Mouse (Mus musculus): ENCODE data around the gene Krtap19-1. TPM values are rescaled to one million over a fixed set of nuclear protein-coding genes. Genes with fewer than 3 reads are reported as not detected.

Gene Krtap19-1
- not detected for total RNA-seq (2021)
- long read RNA-seq, experiment 1, result 0 reads
- long read RNA-seq, experiment 2, result 0 reads

DNA sequence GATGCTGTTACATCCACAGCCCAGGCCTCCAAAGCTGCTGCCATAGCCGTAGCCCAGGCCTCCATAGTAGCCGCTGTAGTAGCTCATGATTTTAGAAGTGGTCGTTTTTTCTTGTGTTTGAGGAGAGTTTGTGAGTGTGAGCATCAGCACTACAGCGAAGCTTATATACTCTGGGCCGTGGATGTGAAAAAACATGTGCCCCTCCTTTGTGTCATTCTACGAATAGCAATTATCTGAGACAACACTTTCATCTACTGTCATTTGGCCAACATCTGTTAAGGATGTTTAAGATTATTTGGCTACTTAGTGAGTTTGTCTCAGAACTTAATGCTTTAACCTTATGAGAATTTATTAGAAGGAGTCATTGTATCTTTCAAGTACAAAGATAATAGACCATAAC, at the start of gene Krtap19-1:
Krtap19-1 (minus strand) TSS at position 101 of the 400 bp plus-strand sequence.
- no peak for DNase-seq (ENCODE audit: low spot score in 2 of 2)

DNA sequence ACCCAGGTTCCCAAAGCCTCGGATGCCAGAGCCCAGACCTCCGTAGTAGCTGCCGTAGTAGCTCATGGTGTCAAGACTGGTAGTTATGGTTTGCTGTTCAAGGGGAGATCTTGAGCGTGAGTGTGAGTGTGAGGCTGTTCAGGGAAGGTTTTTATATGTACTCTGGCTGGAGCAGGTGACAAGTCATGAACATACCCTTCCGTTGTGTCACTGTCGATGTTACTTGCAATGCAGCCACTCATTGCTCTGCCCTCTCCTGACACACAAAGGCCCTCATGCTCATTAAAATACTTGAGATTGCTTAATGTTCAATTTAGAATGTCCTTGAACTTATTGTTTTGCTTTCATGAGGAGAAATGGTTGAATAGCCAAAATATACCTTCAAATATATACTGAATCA, 27.1 kb upstream of the Krtap19-1 start, which contains the start of gene Krtap19-5:
Krtap19-5 (minus strand) TSS at position 101 of the 400 bp plus-strand sequence.
- DNase-seq (ENCODE audit: low spot score in 2 of 2), result no peak

DNA sequence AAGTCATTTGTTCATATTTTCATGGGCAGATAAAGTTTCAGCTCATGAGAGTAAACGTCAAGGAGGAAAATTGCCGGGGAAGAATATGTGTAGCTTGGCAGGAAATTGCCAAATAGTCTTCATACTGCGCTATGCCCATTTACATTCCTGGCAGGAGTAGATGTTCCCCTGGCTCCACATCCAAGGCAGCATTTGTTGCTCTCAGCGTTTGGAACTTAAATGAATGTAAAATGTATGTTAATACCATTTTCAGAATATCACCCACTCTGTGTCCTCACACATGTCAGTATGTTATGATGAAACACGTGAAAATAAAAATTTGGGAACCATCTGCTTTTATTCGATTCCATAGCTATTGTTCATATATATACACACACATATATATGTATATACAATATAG, 17.7 kb upstream of the Krtap19-1 start:
- DNase-seq (ENCODE audit: low spot score in 2 of 2), result no peak

DNA sequence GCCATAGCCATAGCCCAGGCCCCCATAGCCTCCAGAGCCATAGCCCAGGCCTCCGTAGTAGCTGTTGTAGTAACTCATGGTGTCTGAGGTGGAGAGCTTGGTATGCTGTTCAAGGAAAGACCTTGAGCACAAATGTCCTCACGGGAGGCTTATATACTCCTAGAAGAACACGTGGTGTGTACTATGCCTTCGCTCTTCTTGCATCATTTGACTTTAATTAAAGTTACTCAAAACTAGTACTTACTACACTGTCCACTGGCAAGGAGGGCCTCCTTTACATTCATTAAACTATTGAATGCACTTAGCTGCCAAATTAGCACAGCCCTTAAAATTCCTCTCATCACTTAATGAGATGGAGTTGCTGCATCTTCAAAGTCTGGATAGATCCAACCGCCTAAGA, 15.8 kb upstream of the Krtap19-1 start, which contains the start of gene Krtap19-4:
Krtap19-4 (minus strand) TSS at position 101 of the 400 bp plus-strand sequence.
- DNase-seq (ENCODE audit: low spot score in 2 of 2), result no peak

DNA sequence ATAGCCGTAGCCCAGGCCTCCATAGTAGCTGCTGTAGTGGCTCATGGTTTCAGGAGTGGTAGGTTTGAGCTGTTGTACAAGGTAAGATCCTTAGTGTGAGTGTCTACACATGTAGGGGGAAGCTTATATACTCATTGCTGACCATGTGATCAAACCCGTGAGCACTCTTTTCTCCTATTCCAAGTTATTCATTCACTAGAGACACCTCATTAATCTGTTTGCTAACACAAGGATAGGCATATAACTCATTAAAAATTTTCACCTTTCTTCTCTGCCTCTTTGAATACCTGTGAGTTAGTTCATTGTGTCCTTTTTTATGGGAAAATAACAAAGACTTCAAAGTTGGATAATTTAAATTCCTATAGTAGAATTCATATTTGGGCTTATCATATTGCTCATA, 8.7 kb upstream of the Krtap19-1 start, which contains the start of gene Krtap19-3:
Krtap19-3 (minus strand) TSS at position 101 of the 400 bp plus-strand sequence.
- no peak for DNase-seq (ENCODE audit: low spot score in 2 of 2)

DNA sequence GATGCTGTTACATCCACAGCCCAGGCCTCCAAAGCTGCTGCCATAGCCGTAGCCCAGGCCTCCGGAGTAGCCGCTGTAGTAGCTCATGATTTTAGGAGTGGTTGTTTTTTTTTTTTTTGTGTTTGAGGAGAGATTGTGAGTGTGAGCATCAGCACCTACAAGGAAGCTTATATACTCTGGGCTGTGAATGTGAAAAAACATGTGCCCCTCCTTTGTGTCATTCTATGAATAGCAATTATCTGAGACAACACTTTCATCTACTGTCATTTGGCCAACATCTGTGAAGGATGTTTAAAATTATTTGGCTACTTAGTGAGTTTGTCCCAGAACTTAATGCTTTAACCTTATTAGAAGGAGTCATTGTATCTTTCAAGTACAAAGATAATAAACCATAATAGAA, 5.0 kb upstream of the Krtap19-1 start, which contains the start of gene Krtap19-2:
Krtap19-2 (minus strand) TSS at position 101 of the 400 bp plus-strand sequence.
- DNase-seq (ENCODE audit: low spot score in 2 of 2), result no peak

DNA sequence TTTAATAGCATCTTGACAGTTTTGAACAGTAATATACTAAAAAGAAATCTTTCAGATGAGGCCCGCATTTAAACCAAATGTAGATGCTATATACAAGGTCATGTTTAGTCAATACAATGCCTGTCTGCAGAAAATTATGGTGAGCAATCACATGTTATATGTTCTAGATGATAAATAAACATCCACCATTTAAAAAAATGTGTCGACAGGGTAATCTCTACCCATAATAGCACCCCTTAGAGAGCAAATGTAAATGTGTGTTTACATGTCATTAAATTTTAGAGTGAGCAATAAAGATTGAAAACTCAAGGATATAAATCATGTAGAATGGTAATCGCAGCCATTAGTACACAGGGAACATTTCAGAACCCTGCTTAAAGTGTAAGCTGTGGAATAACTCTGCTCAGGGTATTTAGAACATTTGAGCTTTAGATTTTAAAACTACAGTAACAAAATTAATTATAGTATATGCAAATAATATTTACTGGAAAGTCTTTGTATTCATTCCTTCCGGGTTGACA, 4.3 kb downstream of the Krtap19-1 start:
- DNase-seq (ENCODE audit: low spot score in 2 of 2), result no peak

DNA sequence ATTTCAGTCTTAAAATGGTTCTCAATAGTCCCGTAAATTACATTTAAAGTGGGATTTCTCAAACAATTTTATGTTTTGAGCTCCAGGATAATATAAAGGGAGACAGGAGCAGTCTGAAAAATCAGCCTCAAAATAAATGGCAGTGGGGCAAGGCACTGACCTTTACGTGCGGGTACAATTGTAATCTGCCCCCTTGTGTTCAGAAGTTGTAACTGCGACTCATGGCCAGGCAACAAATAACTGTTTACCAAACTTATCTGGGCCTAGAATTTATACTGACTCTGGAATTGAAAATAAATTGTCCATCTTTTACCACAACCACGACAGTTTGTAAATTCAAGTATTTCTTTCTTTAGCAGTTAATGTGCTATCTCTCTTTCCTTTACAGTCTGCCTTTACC, 17.8 kb downstream of the Krtap19-1 start:
- no peak for DNase-seq (ENCODE audit: low spot score in 2 of 2)

- no peak for DNase-seq (ENCODE audit: low spot score in 2 of 2)
Measured at GRCm38 (mm10) chr16:88848558-88848957, 20.7 kb downstream of the Krtap19-1 start.

- no peak for DNase-seq (ENCODE audit: low spot score in 2 of 2)
Measured at GRCm38 (mm10) chr16:88847363-88847762, 21.8 kb downstream of the Krtap19-1 start.

DNA sequence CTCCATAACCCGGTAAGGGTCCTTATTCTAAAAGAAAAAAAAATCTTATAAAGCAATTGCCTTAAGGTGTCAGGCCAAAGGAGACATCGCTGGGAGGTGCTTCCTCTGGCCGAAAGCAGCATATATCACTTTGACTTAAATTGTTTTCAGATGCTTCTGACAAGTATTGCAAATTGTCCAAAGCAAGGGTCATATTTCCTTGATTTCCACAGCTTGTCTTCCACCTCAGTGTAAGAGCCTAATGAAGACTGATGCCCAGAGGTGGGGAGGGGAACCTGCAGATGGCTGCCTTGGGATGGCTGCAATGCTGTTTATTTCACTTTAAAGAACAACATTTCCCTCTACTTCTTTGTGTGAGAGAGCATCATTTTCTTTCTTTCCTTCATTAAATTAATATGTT, 42.2 kb downstream of the Krtap19-1 start:
- no peak for DNase-seq (ENCODE audit: low spot score in 2 of 2)

GRCm38 (mm10) chr16:88826095-88826652, 43.0 kb downstream of the Krtap19-1 start, which contains the start of gene Krtap14:
Krtap14 (minus strand) TSS chr16:88826145.
- no peak for DNase-seq (ENCODE audit: low spot score in 2 of 2)

- DNase-seq (ENCODE audit: low spot score in 2 of 2), result no peak
Measured at GRCm38 (mm10) chr16:88823736-88824135, 45.5 kb downstream of the Krtap19-1 start.

GRCm38 (mm10) chr16:88820066-88820465, 49.1 kb downstream of the Krtap19-1 start, which contains the start of gene Krtap15:
Krtap15 (plus strand) TSS chr16:88820215.
- DNase-seq (ENCODE audit: low spot score in 2 of 2), result no peak

Other genes starting within 250 kb of the Krtap19-1 start
- not detected for gene 2310079G19Rik, start 241.7 kb downstream of the Krtap19-1 start, total RNA-seq (2021)
- gene Krtap26-1, start 221.6 kb downstream of the Krtap19-1 start, total RNA-seq (2021), result not detected
- gene Krtap27-1, start 197.7 kb downstream of the Krtap19-1 start, total RNA-seq (2021), result not detected
- gene 2310061N02Rik, start 161.4 kb downstream of the Krtap19-1 start, total RNA-seq (2021), result not detected
- not detected for gene Krtap13-1, start 140.5 kb downstream of the Krtap19-1 start, total RNA-seq (2021)
- gene Krtap13, start 117.8 kb downstream of the Krtap19-1 start, total RNA-seq (2021), result not detected
- gene 2310034C09Rik, start 110.6 kb downstream of the Krtap19-1 start, total RNA-seq (2021), result not detected
- not detected for gene 2310057N15Rik, start 95.2 kb downstream of the Krtap19-1 start, total RNA-seq (2021)
- gene Gm5965, start 91.5 kb downstream of the Krtap19-1 start, total RNA-seq (2021), result not detected
- gene Gm20741, start 57.2 kb downstream of the Krtap19-1 start, total RNA-seq (2021), result not detected
- not detected for gene Krtap15, start 49.2 kb downstream of the Krtap19-1 start, total RNA-seq (2021)
- gene Krtap14, start 43.3 kb downstream of the Krtap19-1 start, total RNA-seq (2021), result not detected
- gene Krtap19-2, start 4.9 kb upstream of the Krtap19-1 start, total RNA-seq (2021), result not detected
- gene Krtap19-3, start 8.6 kb upstream of the Krtap19-1 start, total RNA-seq (2021), result not detected
- gene Krtap19-4, start 15.7 kb upstream of the Krtap19-1 start, total RNA-seq (2021), result not detected
- not detected for gene Krtap19-5, start 27.0 kb upstream of the Krtap19-1 start, total RNA-seq (2021)
- not detected for gene Krtap19-9b, start 62.9 kb upstream of the Krtap19-1 start, total RNA-seq (2021)
- gene Krtap16-3, start 93.5 kb upstream of the Krtap19-1 start, total RNA-seq (2021), result not detected
- not detected for gene Krtap22-2, start 141.3 kb upstream of the Krtap19-1 start, total RNA-seq (2021)
- not detected for gene Gm10229, start 145.9 kb upstream of the Krtap19-1 start, total RNA-seq (2021)
- not detected for gene Krtap6-1, start 162.3 kb upstream of the Krtap19-1 start, total RNA-seq (2021)
- not detected for gene Gm10228, start 172.1 kb upstream of the Krtap19-1 start, total RNA-seq (2021)
- gene Krtap6-5, start 178.5 kb upstream of the Krtap19-1 start, total RNA-seq (2021), result not detected
- gene 1110025L11Rik, start 194.6 kb upstream of the Krtap19-1 start, total RNA-seq (2021), result not detected
- not detected for gene Krtap6-3, start 214.6 kb upstream of the Krtap19-1 start, total RNA-seq (2021)